Mouse (Mus musculus) heart, embryonic 12.5 days (tissue): Measurements from ENCODE around the gene Serac1. TPM values are rescaled to one million over a fixed set of nuclear protein-coding genes. Genes with fewer than 3 reads are reported as not detected.
"Not testable (repeated sequence)": the region's sequence is repeated elsewhere in the genome, so short reads cannot be mapped to it uniquely, and the experiment has no call there.

Source experiments
- ATAC-seq: fragments of 200-750 bp; cut with Nextera tagmentation; 2 replicates; pipeline ENCODE4 v1.8.0; 2017; ENCODE audit warnings: moderate TSS enrichment, moderate library complexity; ENCODE audit not compliant: insufficient number of reproducible peaks, low FRiP score
- H3K27ac ChIP-seq: fragments of 300-500 bp; sonication (generic); 2 replicates; pipeline ENCODE4 v1.5.1; 2016; ENCODE audit warnings: mild to moderate bottlenecking, moderate library complexity; ENCODE audit not compliant: poor library complexity, severe bottlenecking
- H3K27me3 ChIP-seq: fragments of 300-500 bp; sonication (generic); replicated peaks from 2 replicates; pipeline ENCODE4 v1.6.1; 2016; ENCODE audit warnings: mild to moderate bottlenecking, moderate library complexity
- H3K36me3 ChIP-seq: fragments of 300-500 bp; sonication (generic); 2 replicates; pipeline ENCODE4 v1.6.1; 2016; ENCODE audit warnings: mild to moderate bottlenecking, moderate library complexity
- H3K4me1 ChIP-seq: fragments of 300-500 bp; sonication (generic); replicated peaks from 2 replicates; pipeline ENCODE4 v1.6.1; 2016; ENCODE audit warnings: mild to moderate bottlenecking
- H3K4me2 ChIP-seq: fragments of 300-500 bp; sonication (generic); 2 replicates; pipeline ENCODE4 v1.6.1; 2016; ENCODE audit warnings: mild to moderate bottlenecking, moderate library complexity
- H3K4me3 ChIP-seq: fragments of 300-500 bp; sonication (generic); 2 replicates; pipeline ENCODE4 v1.5.1; 2016; ENCODE audit warnings: mild to moderate bottlenecking
- H3K9ac ChIP-seq: fragments of 300-500 bp; sonication (generic); 2 replicates; pipeline ENCODE4 v1.6.1; 2016; ENCODE audit warnings: mild to moderate bottlenecking, moderate library complexity
- H3K9me3 ChIP-seq: fragments of 300-500 bp; sonication (generic); replicated peaks from 2 replicates; pipeline ENCODE4 v1.6.1; 2016; ENCODE audit warnings: mild to moderate bottlenecking, moderate library complexity
- WGBS: fragments of 180-500 bp; shearing (Covaris S2); methylation state at CpG from one replicate; pipeline ENCODE4 v1.1.7; 2016; 5-methylcytosine and 5-hydroxymethylcytosine counted together
- polyA plus RNA-seq: library from polyadenylated mRNA; unstranded; fragments of >200 nt; fragmentation: Nextera tagmentation; extraction: Ambion mirVana; gene quantifications from 2 replicates; pipeline ENCODE4 v1.2.1, GENCODE M21; 2016

Gene Serac1
- polyA plus RNA-seq, 1 experiment from 2014 or later, result 5.1 TPM

DNA sequence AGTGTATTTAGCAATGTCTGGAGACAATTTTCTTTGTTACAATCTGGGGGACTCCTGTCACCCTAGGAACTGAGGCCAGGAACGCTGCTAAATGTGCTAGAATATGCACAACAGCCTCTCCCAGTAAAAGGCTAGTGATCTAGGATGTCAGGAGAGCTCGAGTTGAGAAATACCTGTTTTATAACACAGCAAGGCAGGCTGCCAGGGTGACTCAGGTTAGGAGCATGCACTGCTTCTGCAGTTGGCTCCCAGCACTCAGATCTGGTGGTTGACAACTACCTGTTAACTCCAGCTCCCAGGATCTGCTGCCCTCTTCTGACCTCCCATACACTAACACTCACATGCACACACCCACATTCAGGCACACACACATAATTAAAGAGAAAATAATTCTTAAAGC is 13.5 kb downstream of the Serac1 start:
- no peaks in the 10 kb centered on the region for H3K27me3 ChIP-seq
- no peaks in the 10 kb centered on the region; the same call in 1 of the 2 replicates for H3K4me1 ChIP-seq
- H3K9me3 ChIP-seq, result no peaks in the 10 kb centered on the region
- 88% methylated on average over 2 of the region's 2 CpGs for WGBS
- peaks cover 42% of the 10 kb centered on the region for H3K36me3 ChIP-seq
- H3K4me3 ChIP-seq, result no peak overlapping the region
- H3K27ac ChIP-seq, result no peak overlapping the region
- no peak overlapping the region for H3K4me2 ChIP-seq
- no peak for ATAC-seq
- no peak overlapping the region for H3K9ac ChIP-seq

DNA sequence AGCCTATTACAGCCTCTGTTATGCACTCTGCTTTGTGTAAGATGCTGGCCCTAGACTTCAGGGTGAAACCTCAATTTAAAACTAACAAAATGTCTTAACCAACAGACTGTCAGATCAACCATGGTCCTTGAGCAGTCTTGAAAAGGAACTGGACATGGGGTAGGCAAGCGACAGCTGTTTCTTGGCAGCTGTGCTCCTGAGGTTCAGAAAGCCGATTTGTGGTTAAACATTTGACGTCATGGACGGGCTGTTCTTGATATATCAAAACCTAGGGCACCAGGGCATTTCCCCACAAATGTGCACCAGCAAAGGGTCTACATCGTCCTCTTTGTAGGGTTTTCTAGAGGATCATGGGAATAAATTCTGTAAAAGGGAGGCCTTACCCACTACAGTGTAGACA is 16.0 kb downstream of the Serac1 start:
- H3K27ac ChIP-seq, result no peak overlapping the region

GRCm38 (mm10) chr17:6062793-6063192 is 16.7 kb downstream of the Serac1 start:
- H3K27ac ChIP-seq, result no peak overlapping the region
- no peaks in the 10 kb centered on the region for H3K9me3 ChIP-seq
- WGBS, result 52% methylated on average over 8 of the region's 8 CpGs
- peaks cover 29% of the 10 kb centered on the region for H3K36me3 ChIP-seq
- H3K4me1 ChIP-seq, result no peaks in the 10 kb centered on the region; the same call in 1 of the 2 replicates
- ATAC-seq, result 0 out of 2 replicates have a peak, but pooled peaks have one; percentile 6
- H3K27me3 ChIP-seq, result no peaks in the 10 kb centered on the region
- no peak overlapping the region for H3K4me2 ChIP-seq
- no peak overlapping the region for H3K4me3 ChIP-seq
- no peak overlapping the region for H3K9ac ChIP-seq

More for the DNA sequence above, 16.0 kb downstream of the Serac1 start:
- no peak overlapping the region for H3K9ac ChIP-seq
- H3K4me2 ChIP-seq, result no peak overlapping the region
- H3K4me3 ChIP-seq, result no peak overlapping the region
- no peaks in the 10 kb centered on the region for H3K27me3 ChIP-seq
- ATAC-seq, result no peak
- H3K9me3 ChIP-seq, result no peaks in the 10 kb centered on the region
- no peaks in the 10 kb centered on the region; the same call in 1 of the 2 replicates for H3K4me1 ChIP-seq
- peaks cover 29% of the 10 kb centered on the region for H3K36me3 ChIP-seq
- WGBS, result 83% methylated on average over 5 of the region's 5 CpGs

DNA sequence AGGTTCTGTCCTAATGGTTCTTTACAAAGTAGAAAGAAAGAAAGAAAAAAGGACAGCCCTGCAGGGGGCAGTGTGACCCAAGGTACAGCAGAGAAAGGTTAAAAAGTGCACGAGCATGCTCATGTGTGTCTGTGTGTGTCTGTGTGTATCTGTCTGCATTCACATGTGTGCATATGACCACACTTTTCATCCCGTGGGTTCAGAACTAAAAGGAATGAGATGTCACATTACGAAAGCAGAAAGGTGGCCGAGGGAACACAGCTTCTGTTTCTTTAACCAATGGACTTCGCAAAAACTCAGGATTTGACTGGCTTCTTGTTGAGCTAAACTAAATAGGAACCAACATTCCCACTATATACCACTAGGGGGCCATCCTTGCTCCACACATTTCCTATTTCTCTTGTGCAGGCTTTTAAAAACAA is 24.6 kb downstream of the Serac1 start:
- Histone ChIP-seq H3K27ac (no peak overlapping the region), H3K9me3 (no peaks in the 10 kb centered on the region), H3K4me2 (no peak overlapping the region), H3K4me3 (no peak overlapping the region), H3K36me3 (0 out of 2 replicates have a peak, but pooled peaks cover 2% of the 10 kb centered on the region), H3K4me1 (0 out of 2 replicates have a peak, but pooled peaks cover 4% of the 10 kb centered on the region), H3K27me3 (no peaks in the 10 kb centered on the region), H3K9ac (no peak overlapping the region)
- no peak for ATAC-seq
- WGBS, result 17% methylated on average over 5 of the region's 5 CpGs

DNA sequence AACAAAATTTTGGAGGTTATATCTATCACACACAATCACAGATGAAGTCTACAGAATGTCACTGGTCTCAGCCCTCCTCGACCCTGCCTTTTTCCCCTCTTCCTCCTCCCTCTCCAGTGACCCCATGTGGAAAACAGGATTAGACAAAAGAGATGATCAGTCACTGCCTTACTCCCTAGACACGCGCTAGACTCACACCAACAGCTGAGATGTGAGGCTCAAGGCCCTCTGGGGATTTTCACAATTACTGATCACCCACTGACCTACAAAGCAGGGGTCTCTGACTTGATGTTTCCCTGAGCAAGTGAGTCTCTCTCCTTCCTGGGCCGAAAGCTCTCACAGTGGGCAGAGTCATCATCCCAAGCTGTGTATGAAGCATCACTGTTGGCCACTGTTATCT is 26.7 kb downstream of the Serac1 start:
- no peak overlapping the region for H3K4me2 ChIP-seq
- H3K27me3 ChIP-seq, result no peaks in the 10 kb centered on the region
- no peak overlapping the region for H3K9ac ChIP-seq
- H3K4me3 ChIP-seq, result no peak overlapping the region
- H3K9me3 ChIP-seq, result no peaks in the 10 kb centered on the region
- H3K27ac ChIP-seq, result no peak overlapping the region
- H3K4me1 ChIP-seq, result 0 out of 2 replicates have a peak, but pooled peaks cover 4% of the 10 kb centered on the region
- H3K36me3 ChIP-seq, result peaks cover 9% of the 10 kb centered on the region; the same call in 1 of the 2 replicates
- ATAC-seq, result no peak
- WGBS, result 80% methylated on average over 4 of the region's 4 CpGs

- H3K4me3 ChIP-seq, result no peak overlapping the region
- ATAC-seq, result no peak
- no peak overlapping the region for H3K4me2 ChIP-seq
- 0 out of 2 replicates have a peak, but pooled peaks cover 4% of the 10 kb centered on the region for H3K27me3 ChIP-seq
- WGBS, result 80% methylated on average over 10 of the region's 10 CpGs
- no peaks in the 10 kb centered on the region for H3K4me1 ChIP-seq
- H3K36me3 ChIP-seq, result peaks cover 35% of the 10 kb centered on the region
- H3K9me3 ChIP-seq, result no peaks in the 10 kb centered on the region
- no peak overlapping the region for H3K9ac ChIP-seq
- H3K27ac ChIP-seq, result no peak overlapping the region
Observed at GRCm38 (mm10) chr17:6037507-6037906, 42.0 kb downstream of the Serac1 start.

DNA sequence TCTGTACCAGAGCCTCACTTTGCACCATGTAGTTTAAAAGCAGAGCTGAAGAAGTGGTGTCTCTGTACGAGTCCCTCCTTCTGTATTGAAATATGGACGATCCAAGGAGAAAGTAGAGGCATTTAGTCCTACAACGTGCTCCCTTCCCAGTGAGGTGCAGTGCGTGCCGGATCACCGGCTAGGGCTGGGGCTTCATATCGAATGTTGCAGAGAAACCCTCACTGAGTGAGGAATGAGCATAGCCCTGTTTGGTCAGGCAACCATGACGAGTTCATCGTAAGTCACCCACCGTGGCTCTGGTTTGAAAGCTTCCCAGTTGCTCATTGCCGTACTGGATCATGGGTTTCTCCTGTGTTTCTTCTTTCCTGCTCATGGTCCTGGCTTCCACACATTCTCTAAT is 42.7 kb downstream of the Serac1 start:
- 86% methylated on average over 11 of the region's 11 CpGs for WGBS
- H3K4me2 ChIP-seq, result no peak overlapping the region
- H3K4me1 ChIP-seq, result no peaks in the 10 kb centered on the region
- H3K4me3 ChIP-seq, result no peak overlapping the region
- H3K27me3 ChIP-seq, result 0 out of 2 replicates have a peak, but pooled peaks cover 4% of the 10 kb centered on the region
- no peak overlapping the region for H3K27ac ChIP-seq
- no peaks in the 10 kb centered on the region for H3K9me3 ChIP-seq
- ATAC-seq, result no peak
- H3K36me3 ChIP-seq, result peaks cover 31% of the 10 kb centered on the region
- H3K9ac ChIP-seq, result no peak overlapping the region

DNA sequence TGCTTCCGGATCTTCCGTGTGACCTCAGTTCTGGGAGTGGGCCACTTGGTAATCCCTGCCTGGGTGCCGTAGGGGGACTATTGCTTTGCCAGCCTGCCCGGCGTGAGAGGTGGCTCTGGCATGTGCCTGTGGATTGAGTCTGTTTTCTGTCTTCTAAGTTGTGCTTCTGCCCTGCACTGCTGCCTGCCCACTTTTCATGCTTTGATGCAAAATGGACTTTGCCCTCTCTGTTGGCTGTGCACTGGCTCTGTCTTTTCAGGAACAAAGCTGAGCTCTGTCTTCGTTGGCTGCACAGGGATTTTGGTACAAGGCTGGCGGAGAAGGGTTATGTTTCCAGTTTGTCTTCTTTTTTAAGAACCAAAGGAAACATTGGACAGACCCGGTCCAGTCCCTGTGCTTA is 43.1 kb downstream of the Serac1 start:
- H3K27ac ChIP-seq, result no peak overlapping the region
- H3K9me3 ChIP-seq, result no peaks in the 10 kb centered on the region
- H3K4me2 ChIP-seq, result no peak overlapping the region
- peaks cover 28% of the 10 kb centered on the region for H3K36me3 ChIP-seq
- no peak overlapping the region for H3K9ac ChIP-seq
- H3K4me3 ChIP-seq, result no peak overlapping the region
- H3K4me1 ChIP-seq, result no peaks in the 10 kb centered on the region
- ATAC-seq, result no peak
- 0 out of 2 replicates have a peak, but pooled peaks cover 4% of the 10 kb centered on the region for H3K27me3 ChIP-seq
- 88% methylated on average over 8 of the region's 8 CpGs for WGBS

- no peak overlapping the region for H3K9ac ChIP-seq
- H3K27me3 ChIP-seq, result 0 out of 2 replicates have a peak, but pooled peaks cover 4% of the 10 kb centered on the region
- no peak overlapping the region for H3K4me2 ChIP-seq
- peaks cover 30% of the 10 kb centered on the region for H3K36me3 ChIP-seq
- no peaks in the 10 kb centered on the region for H3K9me3 ChIP-seq
- 51% methylated on average over 8 of the region's 8 CpGs for WGBS
- no peaks in the 10 kb centered on the region for H3K4me1 ChIP-seq
- no peak for ATAC-seq
- H3K27ac ChIP-seq, result no peak overlapping the region
- no peak overlapping the region for H3K4me3 ChIP-seq
Observed at GRCm38 (mm10) chr17:6035661-6036060, 43.9 kb downstream of the Serac1 start.

GRCm38 (mm10) chr17:6025831-6026230 is 53.7 kb downstream of the Serac1 start:
- Histone ChIP-seq H3K4me3 (no peak overlapping the region), H3K27me3 (no peaks in the 10 kb centered on the region), H3K4me1 (0 out of 2 replicates have a peak, but pooled peaks cover 1% of the 10 kb centered on the region), H3K36me3 (peaks cover 71% of the 10 kb centered on the region), H3K4me2 (no peak overlapping the region), H3K9ac (no peak overlapping the region), H3K27ac (no peak overlapping the region), H3K9me3 (no peaks in the 10 kb centered on the region)
- 85% methylated on average over 7 of the region's 7 CpGs for WGBS
- no peak for ATAC-seq

DNA sequence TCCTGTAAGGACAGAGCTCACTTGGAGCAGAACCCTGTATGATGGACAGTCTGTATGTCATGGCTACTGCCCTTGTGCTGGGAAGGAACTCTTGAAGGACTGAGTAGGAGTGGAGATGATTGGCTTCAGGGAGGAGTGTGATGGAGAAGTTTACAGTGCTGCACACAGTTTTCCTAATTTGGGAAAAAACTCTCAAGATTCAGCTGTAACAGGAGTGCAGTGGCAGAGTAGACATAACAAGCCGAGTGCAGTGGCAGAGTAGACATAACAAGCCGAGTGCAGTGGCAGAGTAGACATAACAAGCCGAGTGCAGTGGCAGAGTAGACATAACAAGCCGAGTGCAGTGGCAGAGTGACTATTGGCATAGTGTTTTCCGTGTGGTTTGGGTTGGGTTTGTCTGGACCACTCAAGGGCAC is 58.2 kb downstream of the Serac1 start:
- H3K9ac ChIP-seq, H3K9me3 ChIP-seq, H3K27me3 ChIP-seq, H3K4me2 ChIP-seq, H3K27ac ChIP-seq, H3K4me3 ChIP-seq, ATAC-seq: not testable (repeated sequence)
- peaks cover 32% of the 10 kb centered on the region for H3K36me3 ChIP-seq
- peaks cover 16% of the 10 kb centered on the region for H3K4me1 ChIP-seq
- WGBS, result 51% methylated on average over 5 of the region's 5 CpGs

DNA sequence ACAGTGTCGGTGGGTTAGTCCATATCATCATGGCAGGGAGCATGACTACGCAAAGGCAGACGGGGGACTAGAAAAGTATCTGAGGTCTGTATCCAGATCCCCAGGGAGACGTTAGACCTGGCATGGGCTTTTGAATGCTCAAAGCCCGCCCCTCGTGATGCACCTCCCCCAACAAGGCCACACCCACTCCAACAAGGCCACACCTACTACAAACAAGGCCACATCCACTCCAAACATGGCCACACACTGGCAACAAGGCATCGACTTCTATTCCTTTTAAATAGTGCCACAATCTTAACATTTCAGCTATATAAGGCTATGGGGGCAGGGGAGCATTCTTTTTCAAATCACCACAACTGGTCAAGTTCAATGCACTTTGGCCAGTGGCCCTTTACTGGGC is 58.9 kb downstream of the Serac1 start:
- Histone ChIP-seq H3K36me3 (peaks cover 27% of the 10 kb centered on the region), H3K9ac (no peak overlapping the region), H3K4me2 (no peak overlapping the region), H3K27me3 (no peaks in the 10 kb centered on the region), H3K9me3 (no peaks in the 10 kb centered on the region), H3K27ac (no peak overlapping the region), H3K4me3 (no peak overlapping the region), H3K4me1 (peaks cover 23% of the 10 kb centered on the region)
- WGBS, result 61% methylated on average over 7 of the region's 7 CpGs
- ATAC-seq, result no peak
